Mouse (Mus musculus) colon, adult 2 months (tissue): ENCODE results near the gene Gm6337. TPM values are rescaled to one million over a fixed set of nuclear protein-coding genes. Genes with fewer than 3 reads are reported as not detected.

ENCODE experiments used
- polyA plus RNA-seq: library from polyadenylated mRNA; depleted of rRNA; stranded (reverse); fragments of >200 nt; gene quantifications from 2 replicates; pipeline ENCODE4 v1.2.3, GENCODE M21; 2012; rRNA removed

The Gm6337 gene
- not detected in 2 replicates for polyA plus RNA-seq

GRCm38 (mm10) chr14:6058167-6058566, at the start of gene Gm6337:
TSS of gene Gm6337 (minus strand) at chr14:6058267.

GRCm38 (mm10) chr14:6093842-6094241, 35.8 kb upstream of the Gm6337 start, which contains the start of gene Gm8206:
TSS of gene Gm8206 (minus strand) at chr14:6093942.

Other genes starting within 250 kb of the Gm6337 start
- gene Gm3424, start 227.9 kb downstream of the Gm6337 start, polyA plus RNA-seq = not detected in 2 replicates
- not detected in 2 replicates for gene Gm8237, start 177.9 kb downstream of the Gm6337 start, polyA plus RNA-seq
- not detected in 2 replicates for gene Gm3248, start 96.5 kb downstream of the Gm6337 start, polyA plus RNA-seq
- not detected in 2 replicates for gene Gm3453, start 79.1 kb downstream of the Gm6337 start, polyA plus RNA-seq
- not detected in 2 replicates for gene Gm8206, start 35.7 kb upstream of the Gm6337 start, polyA plus RNA-seq
- gene Gm3468, start 50.4 kb upstream of the Gm6337 start, polyA plus RNA-seq = 0.13 and 0.14 TPM in 2 replicates
- gene Gm3476, start 67.5 kb upstream of the Gm6337 start, polyA plus RNA-seq = not detected in 2 replicates
- not detected in 2 replicates for gene Gm21560, start 161.0 kb upstream of the Gm6337 start, polyA plus RNA-seq
- gene Gm3411, start 229.0 kb upstream of the Gm6337 start, polyA plus RNA-seq = 0.37 TPM in 1 of 2 replicates, not detected in the other
- not detected in 2 replicates for gene Gm21103, start 246.6 kb upstream of the Gm6337 start, polyA plus RNA-seq